ENCODE assay signal across 14 mouse cellular contexts in the genomic region with DNA sequence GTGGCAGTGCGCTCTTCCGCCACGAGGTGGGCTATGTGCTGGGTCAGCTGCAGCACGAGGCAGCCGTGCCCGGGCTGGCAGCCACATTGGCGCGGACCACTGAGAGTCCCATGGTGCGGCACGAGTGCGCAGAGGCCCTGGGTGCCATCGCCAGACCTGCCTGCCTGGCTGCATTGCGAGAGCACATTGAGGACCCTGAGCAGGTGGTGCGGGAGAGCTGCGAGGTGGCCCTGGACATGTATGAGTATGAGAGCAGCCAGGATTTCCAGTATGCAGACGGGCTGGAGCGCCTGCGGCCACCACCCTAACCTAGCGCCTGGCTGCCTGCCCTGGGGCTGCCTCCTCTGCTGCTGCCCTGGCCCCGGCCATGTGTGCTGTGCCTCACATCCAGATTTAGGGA. TPM values are rescaled to one million over a fixed set of nuclear protein-coding genes. Genes with fewer than 3 reads are reported as not detected.
"Had no signal": no experiment of that assay in that cellular context is flagged by ENCODE, and none has a peak within 500 bp of the region (broad histone marks: within the 10 kb centered on the region; RNA-seq: fewer than 3 reads in every experiment).

No protein-coding gene starts in this region.

- H3K27ac ChIP-seq: kidney, postnatal 0 days; limb, embryonic 12.5 days; midbrain, embryonic 12.5 days; stomach, embryonic 15.5 days had no signal

- H3K4me2 ChIP-seq: limb, embryonic 12.5 days; midbrain, embryonic 12.5 days; stomach, embryonic 15.5 days had no signal

- DNase-seq: kidney, adult 8-10 months; kidney, postnatal 36 days; layer of hippocampus, adult 9-11 months; layer of hippocampus, postnatal 36 days; lung, adult 2 months; lung, postnatal 36 days; thymus, adult 2 months; thymus, postnatal 25 days had no signal

- H3K9me3 ChIP-seq: limb, embryonic 12.5 days; midbrain, embryonic 12.5 days; stomach, embryonic 15.5 days had no signal

- H3K9ac ChIP-seq: limb, embryonic 12.5 days; midbrain, embryonic 12.5 days; stomach, embryonic 15.5 days had no signal

- ATAC-seq: lung, postnatal 0 days had no signal

- H3K27me3 ChIP-seq: limb, embryonic 12.5 days; midbrain, embryonic 12.5 days; stomach, embryonic 15.5 days had no signal

- H3K4me3 ChIP-seq: limb, embryonic 12.5 days; midbrain, embryonic 12.5 days; stomach, embryonic 15.5 days had no signal

RNA-seq across cellular contexts. Expression of gene Gm48552, which starts 1.1 kb away (rescaled TPM):
- polyA plus RNA-seq: testis, adult 2 months had no signal
